Mouse (Mus musculus): ENCODE data around the gene Fbxw26. TPM values are rescaled to one million over a fixed set of nuclear protein-coding genes. Genes with fewer than 3 reads are reported as not detected.
"Not testable (repeated sequence)": the region's sequence is repeated elsewhere in the genome, so short reads cannot be mapped to it uniquely, and the experiment has no call there.

Gene Fbxw26
- not detected in 2 replicates for total RNA-seq (2014; rRNA removed)
- polyA plus RNA-seq (2015; fragmentation: Nextera tagmentation; extraction: Ambion mirVana), result not detected in 2 replicates

GRCm38 (mm10) chr9:109745989-109746388 is at the start of gene Fbxw26:
Gene Fbxw26 (minus strand): TSS chr9:109746089.
- not testable (repeated sequence) for H3K27me3 ChIP-seq (ENCODE audit: insufficient read depth, low read length); H3K4me2 ChIP-seq (ENCODE audit: low read depth); H3K4me1 ChIP-seq (ENCODE audit: insufficient read depth); H3K36me3 ChIP-seq (ENCODE audit: insufficient read depth); ATAC-seq; H3K9me3 ChIP-seq (ENCODE audit: low read length); H3K27ac ChIP-seq (ENCODE audit: low read depth, low read length); DNase-seq; H3K9ac ChIP-seq; H3K4me3 ChIP-seq (ENCODE audit: low read depth, low read length)
- 83% methylated on average over 3 of the region's 3 CpGs for WGBS

DNA sequence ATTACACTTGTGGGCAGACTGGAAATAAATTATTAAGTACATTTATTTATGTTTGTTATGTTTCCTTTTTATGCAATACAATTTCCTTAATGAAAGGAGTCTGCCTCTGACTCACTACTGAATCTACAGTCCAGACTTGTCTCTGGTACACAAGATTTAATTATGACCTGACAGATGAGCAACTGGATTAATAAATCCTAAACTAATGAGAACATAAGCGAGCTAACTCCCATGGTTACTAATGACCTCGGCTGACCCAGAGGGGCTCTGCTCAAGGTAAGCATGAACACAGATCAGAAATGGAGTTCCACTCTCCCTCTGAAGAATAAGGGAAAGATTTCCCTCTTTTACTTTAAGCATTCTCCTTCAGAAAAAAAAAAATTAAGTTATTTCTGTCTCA is 49.3 kb upstream of the Fbxw26 start:
- no peak for ATAC-seq
- Histone ChIP-seq H3K4me1 (ENCODE audit: insufficient read depth) (no peaks in the 10 kb centered on the region), H3K27ac (ENCODE audit: low read depth, low read length) (no peak overlapping the region), H3K9ac (no peak overlapping the region), H3K27me3 (ENCODE audit: insufficient read depth, low read length) (no peaks in the 10 kb centered on the region), H3K9me3 (ENCODE audit: low read length) (no peaks in the 10 kb centered on the region), H3K36me3 (ENCODE audit: insufficient read depth) (no peaks in the 10 kb centered on the region), H3K4me3 (ENCODE audit: low read depth, low read length) (no peak overlapping the region), H3K4me2 (ENCODE audit: low read depth) (no peak overlapping the region)
- DNase-seq, result no peak
- TF ChIP-seq CTCF (IDR thresholded peaks at IDR 0.05; ENCODE audit: low read depth), result no peak
- WGBS, result 64% methylated on average over 2 of the region's 2 CpGs

DNA sequence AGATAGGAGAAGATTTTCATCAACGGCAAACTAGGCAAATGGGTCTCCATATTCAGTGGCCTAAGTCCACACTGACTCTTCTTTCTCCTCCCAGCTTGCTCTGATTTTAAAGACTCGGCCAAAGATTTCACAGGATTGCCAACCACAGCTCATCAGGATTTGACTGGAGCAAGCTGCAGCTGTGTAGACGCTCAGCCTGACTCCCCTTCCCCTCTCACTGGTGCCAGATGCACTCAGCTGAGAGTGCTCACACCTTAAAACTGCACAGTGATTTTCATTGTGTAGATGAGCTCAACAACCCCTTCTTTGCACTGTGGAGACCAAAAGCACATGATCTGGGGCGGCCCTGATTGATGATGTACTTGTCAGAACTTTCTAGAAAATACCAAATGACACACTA is 44.7 kb upstream of the Fbxw26 start, which contains the start of gene Fbxw27:
Fbxw27 (minus strand) TSS at position 101 of the 400 bp plus-strand sequence.
- DNase-seq; ATAC-seq; H3K27ac ChIP-seq (ENCODE audit: low read depth, low read length); H3K4me1 ChIP-seq (ENCODE audit: insufficient read depth); H3K36me3 ChIP-seq (ENCODE audit: insufficient read depth); H3K27me3 ChIP-seq (ENCODE audit: insufficient read depth, low read length); H3K4me2 ChIP-seq (ENCODE audit: low read depth); H3K4me3 ChIP-seq (ENCODE audit: low read depth, low read length); H3K9me3 ChIP-seq (ENCODE audit: low read length); H3K9ac ChIP-seq: not testable (repeated sequence)
- 86% methylated on average over 4 of the region's 4 CpGs for WGBS

DNA sequence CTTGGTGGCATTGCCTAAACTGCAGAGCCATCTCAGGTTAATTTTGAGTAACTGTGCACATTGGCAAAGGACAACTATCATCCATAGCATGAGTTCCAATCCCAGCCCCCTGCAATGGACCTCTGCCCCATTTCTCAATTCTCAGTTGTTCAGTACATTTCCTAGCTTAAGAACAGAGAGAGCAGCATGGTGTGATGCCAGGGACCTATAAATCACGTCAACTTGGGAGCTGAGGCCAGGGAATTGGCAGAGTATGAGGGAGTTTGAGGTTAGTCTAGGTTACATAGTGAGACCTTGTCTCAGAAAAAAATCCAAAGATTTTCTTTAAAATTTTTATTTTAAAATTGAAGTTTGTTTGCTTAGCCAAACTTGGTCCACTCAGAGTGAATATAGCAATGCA is 21.0 kb upstream of the Fbxw26 start:
- 63% methylated on average over 1 of the region's 1 CpGs for WGBS
- not testable (repeated sequence) for H3K9ac ChIP-seq; H3K36me3 ChIP-seq (ENCODE audit: insufficient read depth); H3K9me3 ChIP-seq (ENCODE audit: low read length); DNase-seq; H3K4me1 ChIP-seq (ENCODE audit: insufficient read depth); H3K4me3 ChIP-seq (ENCODE audit: low read depth, low read length); H3K27ac ChIP-seq (ENCODE audit: low read depth, low read length); ATAC-seq; H3K4me2 ChIP-seq (ENCODE audit: low read depth); H3K27me3 ChIP-seq (ENCODE audit: insufficient read depth, low read length)

DNA sequence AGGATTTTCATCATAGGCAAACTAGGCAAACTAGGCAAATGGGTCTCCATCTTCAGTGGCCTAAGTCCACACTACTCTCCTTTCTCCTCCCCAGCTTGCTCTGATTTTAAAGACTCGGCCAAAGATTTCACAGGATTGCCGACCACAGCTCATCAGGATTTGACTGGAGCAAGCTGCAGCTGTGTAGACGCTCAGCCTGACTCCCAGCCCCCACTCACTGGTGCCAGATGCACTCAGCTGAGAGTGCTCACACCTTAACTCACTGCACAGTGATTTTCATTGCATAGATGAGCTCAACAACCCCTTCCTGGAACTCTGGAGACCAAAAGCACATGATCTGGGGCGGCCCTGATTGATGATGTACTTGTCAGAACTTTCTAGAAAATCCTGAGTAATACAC is 43.3 kb downstream of the Fbxw26 start, which contains the start of gene Fbxw18:
Fbxw18 (minus strand) TSS at position 101 of the 400 bp plus-strand sequence.
- H3K4me1 ChIP-seq (ENCODE audit: insufficient read depth); H3K27ac ChIP-seq (ENCODE audit: low read depth, low read length); H3K9ac ChIP-seq; ATAC-seq; H3K36me3 ChIP-seq (ENCODE audit: insufficient read depth); DNase-seq; H3K27me3 ChIP-seq (ENCODE audit: insufficient read depth, low read length); H3K9me3 ChIP-seq (ENCODE audit: low read length); H3K4me2 ChIP-seq (ENCODE audit: low read depth); H3K4me3 ChIP-seq (ENCODE audit: low read depth, low read length): not testable (repeated sequence)
- 83% methylated on average over 4 of the region's 4 CpGs for WGBS

GRCm38 (mm10) chr9:109685299-109685698 is 60.6 kb downstream of the Fbxw26 start:
- TF ChIP-seq CTCF (IDR thresholded peaks at IDR 0.05; ENCODE audit: low read depth), result peak; percentile 40
- no peak for DNase-seq
- Histone ChIP-seq H3K27ac (ENCODE audit: low read depth, low read length) (no peak overlapping the region), H3K4me2 (ENCODE audit: low read depth) (no peak overlapping the region), H3K9ac (no peak overlapping the region), H3K36me3 (ENCODE audit: insufficient read depth) (no peaks in the 10 kb centered on the region), H3K27me3 (ENCODE audit: insufficient read depth, low read length) (no peaks in the 10 kb centered on the region), H3K4me3 (ENCODE audit: low read depth, low read length) (no peak overlapping the region), H3K4me1 (ENCODE audit: insufficient read depth) (no peaks in the 10 kb centered on the region), H3K9me3 (ENCODE audit: low read length) (no peaks in the 10 kb centered on the region)
- ATAC-seq, result no peak
- 0% methylated on average over 1 of the region's 1 CpGs for WGBS

Other genes starting within 250 kb of the Fbxw26 start
- gene Fbxw15, start 177.8 kb downstream of the Fbxw26 start, total RNA-seq (2014; rRNA removed), result 0.71 TPM in 1 of 2 replicates, not detected in the other
- not detected in 2 replicates for gene Fbxw15, start 177.8 kb downstream of the Fbxw26 start, polyA plus RNA-seq (2015; fragmentation: Nextera tagmentation; extraction: Ambion mirVana)
- gene Fbxw24, start 120.0 kb downstream of the Fbxw26 start, total RNA-seq (2014; rRNA removed), result 0.19 TPM in 1 of 2 replicates, not detected in the other
- gene Fbxw24, start 120.0 kb downstream of the Fbxw26 start, polyA plus RNA-seq (2015; fragmentation: Nextera tagmentation; extraction: Ambion mirVana), result not detected in 2 replicates
- gene Fbxw25, start 81.4 kb downstream of the Fbxw26 start, total RNA-seq (2014; rRNA removed), result not detected in 2 replicates
- not detected in 2 replicates for gene Fbxw25, start 81.4 kb downstream of the Fbxw26 start, polyA plus RNA-seq (2015; fragmentation: Nextera tagmentation; extraction: Ambion mirVana)
- not detected in 2 replicates for gene Fbxw18, start 43.4 kb downstream of the Fbxw26 start, total RNA-seq (2014; rRNA removed)
- not detected in 2 replicates for gene Fbxw18, start 43.4 kb downstream of the Fbxw26 start, polyA plus RNA-seq (2015; fragmentation: Nextera tagmentation; extraction: Ambion mirVana)
- not detected in 2 replicates for gene Fbxw27, start 44.6 kb upstream of the Fbxw26 start, total RNA-seq (2014; rRNA removed)
- gene Fbxw27, start 44.6 kb upstream of the Fbxw26 start, polyA plus RNA-seq (2015; fragmentation: Nextera tagmentation; extraction: Ambion mirVana), result not detected in 2 replicates
- not detected in 2 replicates for gene Spink8, start 66.2 kb upstream of the Fbxw26 start, total RNA-seq (2014; rRNA removed)
- gene Spink8, start 66.2 kb upstream of the Fbxw26 start, polyA plus RNA-seq (2015; fragmentation: Nextera tagmentation; extraction: Ambion mirVana), result 0.69 TPM in 2 replicates
- gene Nme6, start 86.7 kb upstream of the Fbxw26 start, total RNA-seq (2014; rRNA removed), result 31.3 and 39.8 TPM in 2 replicates
- 47.5 and 55.6 TPM in 2 replicates for gene Nme6, start 86.7 kb upstream of the Fbxw26 start, polyA plus RNA-seq (2015; fragmentation: Nextera tagmentation; extraction: Ambion mirVana)
- 0.85 TPM in 1 of 2 replicates, not detected in the other for gene Camp, start 103.5 kb upstream of the Fbxw26 start, total RNA-seq (2014; rRNA removed)
- gene Camp, start 103.5 kb upstream of the Fbxw26 start, polyA plus RNA-seq (2015; fragmentation: Nextera tagmentation; extraction: Ambion mirVana), result 0.35 and 1.4 TPM in 2 replicates
- gene Cdc25a, start 129.5 kb upstream of the Fbxw26 start, total RNA-seq (2014; rRNA removed), result 14.4 and 16.1 TPM in 2 replicates
- gene Cdc25a, start 129.5 kb upstream of the Fbxw26 start, polyA plus RNA-seq (2015; fragmentation: Nextera tagmentation; extraction: Ambion mirVana), result 7.7 and 8.7 TPM in 2 replicates
- gene Map4, start 185.4 kb upstream of the Fbxw26 start, total RNA-seq (2014; rRNA removed), result 226 and 237 TPM in 2 replicates
- gene Map4, start 185.4 kb upstream of the Fbxw26 start, polyA plus RNA-seq (2015; fragmentation: Nextera tagmentation; extraction: Ambion mirVana), result 158 and 201 TPM in 2 replicates